Mouse (Mus musculus) neural tube, embryonic 12.5 days (tissue): ENCODE measurements around the gene Fas. TPM values are rescaled to one million over a fixed set of nuclear protein-coding genes. Genes with fewer than 3 reads are reported as not detected.

Source experiments
- ATAC-seq: fragments of 200-750 bp; cut with Nextera tagmentation; 2 replicates; pipeline ENCODE4 v1.8.0; 2017; ENCODE audit warnings: low read depth, mild to moderate bottlenecking, moderate TSS enrichment, moderate library complexity; ENCODE audit not compliant: low FRiP score
- H3K27ac ChIP-seq: fragments of 300-500 bp; sonication (generic); 2 replicates; pipeline ENCODE4 v1.5.1; 2016
- H3K27me3 ChIP-seq: fragments of 300-500 bp; sonication (generic); replicated peaks from 2 replicates; pipeline ENCODE4 v1.6.1; 2016; ENCODE audit warnings: mild to moderate bottlenecking
- H3K36me3 ChIP-seq: fragments of 300-500 bp; sonication (generic); 2 replicates; pipeline ENCODE4 v1.6.1; 2016; ENCODE audit warnings: mild to moderate bottlenecking
- H3K4me1 ChIP-seq: fragments of 300-500 bp; sonication (generic); 2 replicates; pipeline ENCODE4 v1.6.1; 2016
- H3K4me2 ChIP-seq: fragments of 300-500 bp; sonication (generic); replicated peaks from 2 replicates; pipeline ENCODE4 v1.6.1; 2016; ENCODE audit warnings: mild to moderate bottlenecking
- H3K4me3 ChIP-seq: fragments of 300-500 bp; sonication (generic); 2 replicates; pipeline ENCODE4 v1.5.1; 2016
- H3K9ac ChIP-seq: fragments of 300-500 bp; sonication (generic); 2 replicates; pipeline ENCODE4 v1.6.1; 2016; ENCODE audit warnings: mild to moderate bottlenecking
- H3K9me3 ChIP-seq: fragments of 300-500 bp; sonication (generic); 2 replicates; pipeline ENCODE4 v1.6.1; 2016; ENCODE audit warnings: mild to moderate bottlenecking
- WGBS: fragments of 180-500 bp; shearing (Covaris S2); methylation state at CpG from one replicate; pipeline ENCODE4 v1.1.7; 2016; 5-methylcytosine and 5-hydroxymethylcytosine counted together
- polyA plus RNA-seq: library from polyadenylated mRNA; unstranded; fragments of >200 nt; fragmentation: Nextera tagmentation; extraction: Ambion mirVana; gene quantifications from 2 replicates; pipeline ENCODE4 v1.2.1, GENCODE M21; 2016

Gene Fas
- polyA plus RNA-seq, 1 experiment from 2014 or later = 0.24 TPM

- 89% methylated on average over 13 of the region's 13 CpGs for WGBS
- Histone ChIP-seq H3K9me3 (no peaks in the 10 kb centered on the region), H3K4me1 (peaks cover 11% of the 10 kb centered on the region), H3K36me3 (no peaks in the 10 kb centered on the region), H3K9ac (no peak overlapping the region), H3K4me2 (no peak overlapping the region), H3K27ac (no peak overlapping the region), H3K27me3 (no peaks in the 10 kb centered on the region), H3K4me3 (no peak overlapping the region)
- ATAC-seq = no peak
Measured at GRCm38 (mm10) chr19:34287656-34288415, 2.6 kb upstream of the Fas start.

- 94% methylated on average over 1 of the region's 1 CpGs for WGBS
- no peaks in the 10 kb centered on the region for H3K9me3 ChIP-seq
- no peak for ATAC-seq
Measured at GRCm38 (mm10) chr19:34288696-34289095, 1.8 kb upstream of the Fas start.

GRCm38 (mm10) chr19:34290872-34291341 is 441 bp downstream of the Fas start:
- Histone ChIP-seq H3K27me3 (no peaks in the 10 kb centered on the region), H3K36me3 (no peaks in the 10 kb centered on the region), H3K9me3 (no peaks in the 10 kb centered on the region), H3K27ac (no peak overlapping the region), H3K4me2 (peak overlapping the region; percentile 76), H3K9ac (0 out of 2 replicates have a peak overlapping the region, but pooled peaks have one; percentile 34), H3K4me1 (peaks cover 11% of the 10 kb centered on the region), H3K4me3 (peak overlapping the region; percentile 33)
- WGBS = 22% methylated on average over 15 of the region's 15 CpGs
- ATAC-seq = 0 out of 2 replicates have a peak, but pooled peaks have one; percentile 15

More at GRCm38 (mm10) chr19:34288696-34289095, 1.8 kb upstream of the Fas start:
- Histone ChIP-seq H3K4me2 (no peak overlapping the region), H3K36me3 (no peaks in the 10 kb centered on the region), H3K9ac (no peak overlapping the region), H3K4me3 (no peak overlapping the region), H3K27me3 (no peaks in the 10 kb centered on the region), H3K27ac (no peak overlapping the region), H3K4me1 (peaks cover 11% of the 10 kb centered on the region)

- Histone ChIP-seq H3K9ac (no peak overlapping the region), H3K4me2 (no peak overlapping the region; the same call in 1 of the 2 replicates), H3K36me3 (no peaks in the 10 kb centered on the region), H3K4me3 (no peak overlapping the region), H3K27me3 (no peaks in the 10 kb centered on the region), H3K27ac (no peak overlapping the region), H3K9me3 (no peaks in the 10 kb centered on the region), H3K4me1 (peaks cover 11% of the 10 kb centered on the region)
- ATAC-seq = no peak
- 71% methylated on average over 8 of the region's 8 CpGs for WGBS
Measured at GRCm38 (mm10) chr19:34291379-34291778, 913 bp downstream of the Fas start.

- H3K9me3 ChIP-seq = no peaks in the 10 kb centered on the region
- H3K36me3 ChIP-seq = no peaks in the 10 kb centered on the region
- H3K9ac ChIP-seq = no peak overlapping the region
- H3K4me3 ChIP-seq = no peak overlapping the region
- H3K27ac ChIP-seq = no peak overlapping the region
- ATAC-seq = no peak
- peaks cover 11% of the 10 kb centered on the region for H3K4me1 ChIP-seq
- H3K27me3 ChIP-seq = no peaks in the 10 kb centered on the region
- H3K4me2 ChIP-seq = no peak overlapping the region
- WGBS = 82% methylated on average over 5 of the region's 5 CpGs
Measured at GRCm38 (mm10) chr19:34291956-34292355, 1.5 kb downstream of the Fas start.

- 78% methylated on average over 2 of the region's 2 CpGs for WGBS
- Histone ChIP-seq H3K36me3 (no peaks in the 10 kb centered on the region), H3K4me3 (no peak overlapping the region), H3K4me2 (no peak overlapping the region), H3K9ac (no peak overlapping the region), H3K4me1 (peaks cover 11% of the 10 kb centered on the region), H3K9me3 (no peaks in the 10 kb centered on the region), H3K27ac (no peak overlapping the region), H3K27me3 (no peaks in the 10 kb centered on the region)
- no peak for ATAC-seq
Measured at GRCm38 (mm10) chr19:34292701-34293100, 2.2 kb downstream of the Fas start.

- no peak overlapping the region for H3K4me2 ChIP-seq
- whole genome bisulfite sequencing = 72% methylated on average over 3 of the region's 3 CpGs
Measured at GRCm38 (mm10) chr19:34293376-34293947, 3.0 kb downstream of the Fas start.

GRCm38 (mm10) chr19:34295442-34295841 is 5.0 kb downstream of the Fas start:
- no peak overlapping the region for H3K4me2 ChIP-seq
- no peak overlapping the region for H3K9ac ChIP-seq
- no peaks in the 10 kb centered on the region for H3K36me3 ChIP-seq
- ATAC-seq = no peak
- H3K27ac ChIP-seq = no peak overlapping the region
- peaks cover 5% of the 10 kb centered on the region for H3K4me1 ChIP-seq
- H3K9me3 ChIP-seq = no peaks in the 10 kb centered on the region
- no peak overlapping the region for H3K4me3 ChIP-seq
- no peaks in the 10 kb centered on the region for H3K27me3 ChIP-seq
- WGBS = 86% methylated on average over 6 of the region's 6 CpGs

More at GRCm38 (mm10) chr19:34293376-34293947, 3.0 kb downstream of the Fas start:
- ATAC-seq = no peak
- Histone ChIP-seq H3K27me3 (no peaks in the 10 kb centered on the region), H3K36me3 (no peaks in the 10 kb centered on the region), H3K4me1 (peaks cover 11% of the 10 kb centered on the region), H3K4me3 (no peak overlapping the region), H3K9ac (no peak overlapping the region), H3K27ac (no peak overlapping the region), H3K9me3 (no peaks in the 10 kb centered on the region)

- Histone ChIP-seq H3K9ac (no peak overlapping the region), H3K9me3 (no peaks in the 10 kb centered on the region), H3K27me3 (no peaks in the 10 kb centered on the region), H3K27ac (no peak overlapping the region), H3K4me3 (no peak overlapping the region), H3K36me3 (no peaks in the 10 kb centered on the region), H3K4me1 (no peaks in the 10 kb centered on the region), H3K4me2 (no peak overlapping the region)
- ATAC-seq = no peak
- WGBS = 74% methylated on average over 1 of the region's 1 CpGs
Measured at GRCm38 (mm10) chr19:34298531-34298930, 8.1 kb downstream of the Fas start.

GRCm38 (mm10) chr19:34299229-34299628 is 8.8 kb downstream of the Fas start:
- Histone ChIP-seq H3K9ac (no peak overlapping the region), H3K27me3 (no peaks in the 10 kb centered on the region), H3K4me3 (no peak overlapping the region), H3K4me2 (no peak overlapping the region), H3K4me1 (no peaks in the 10 kb centered on the region), H3K36me3 (no peaks in the 10 kb centered on the region), H3K27ac (no peak overlapping the region), H3K9me3 (no peaks in the 10 kb centered on the region)
- WGBS = 87% methylated on average over 4 of the region's 4 CpGs
- no peak for ATAC-seq

- H3K4me2 ChIP-seq = no peak overlapping the region
Measured at GRCm38 (mm10) chr19:34300430-34300829, 10.0 kb downstream of the Fas start.

GRCm38 (mm10) chr19:34304917-34305316 is 14.5 kb downstream of the Fas start:
- no peaks in the 10 kb centered on the region for H3K9me3 ChIP-seq
- no peak for ATAC-seq
- no peaks in the 10 kb centered on the region for H3K36me3 ChIP-seq
- H3K27me3 ChIP-seq = no peaks in the 10 kb centered on the region
- H3K27ac ChIP-seq = no peak overlapping the region
- no peaks in the 10 kb centered on the region for H3K4me1 ChIP-seq
- H3K9ac ChIP-seq = no peak overlapping the region
- H3K4me2 ChIP-seq = no peak overlapping the region
- H3K4me3 ChIP-seq = no peak overlapping the region

More at GRCm38 (mm10) chr19:34300430-34300829, 10.0 kb downstream of the Fas start:
- Histone ChIP-seq H3K9ac (no peak overlapping the region), H3K4me3 (no peak overlapping the region), H3K4me1 (no peaks in the 10 kb centered on the region), H3K36me3 (no peaks in the 10 kb centered on the region), H3K9me3 (no peaks in the 10 kb centered on the region), H3K27ac (no peak overlapping the region), H3K27me3 (no peaks in the 10 kb centered on the region)
- WGBS = 86% methylated on average over 2 of the region's 2 CpGs
- no peak for ATAC-seq
